Mouse (Mus musculus) cerebellum, adult 9-11 months (tissue): ENCODE data around the gene Fam49a.
A peak's percentile ranks its signal among the peaks of the same experiment; 100 is the strongest.

Experiments used
- DNase-seq: peaks from one replicate; pipeline ENCODE4 v3.0.0; 2022

Gene Fam49a

DNA sequence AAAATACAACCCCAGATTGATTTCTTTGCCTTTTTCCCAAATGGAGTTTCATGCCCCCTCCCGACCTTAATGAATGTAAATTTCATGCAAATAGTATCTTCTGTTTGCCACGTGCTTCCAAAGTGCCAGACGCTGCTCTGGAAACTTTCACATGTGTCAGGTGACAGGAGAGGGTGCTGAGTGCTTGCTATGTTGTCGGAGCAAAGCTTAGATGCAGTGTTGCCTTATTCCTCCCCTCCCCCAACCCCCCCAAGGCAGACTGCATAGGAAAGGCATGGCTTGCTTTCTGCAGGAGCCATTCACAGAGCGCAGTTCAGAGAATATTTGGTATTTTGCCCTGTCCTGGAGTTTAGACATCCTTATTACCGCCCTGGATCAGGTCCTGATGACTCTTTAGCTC lies 12.2 kb downstream of the Fam49a start:
- DNase-seq, result no peak

DNA sequence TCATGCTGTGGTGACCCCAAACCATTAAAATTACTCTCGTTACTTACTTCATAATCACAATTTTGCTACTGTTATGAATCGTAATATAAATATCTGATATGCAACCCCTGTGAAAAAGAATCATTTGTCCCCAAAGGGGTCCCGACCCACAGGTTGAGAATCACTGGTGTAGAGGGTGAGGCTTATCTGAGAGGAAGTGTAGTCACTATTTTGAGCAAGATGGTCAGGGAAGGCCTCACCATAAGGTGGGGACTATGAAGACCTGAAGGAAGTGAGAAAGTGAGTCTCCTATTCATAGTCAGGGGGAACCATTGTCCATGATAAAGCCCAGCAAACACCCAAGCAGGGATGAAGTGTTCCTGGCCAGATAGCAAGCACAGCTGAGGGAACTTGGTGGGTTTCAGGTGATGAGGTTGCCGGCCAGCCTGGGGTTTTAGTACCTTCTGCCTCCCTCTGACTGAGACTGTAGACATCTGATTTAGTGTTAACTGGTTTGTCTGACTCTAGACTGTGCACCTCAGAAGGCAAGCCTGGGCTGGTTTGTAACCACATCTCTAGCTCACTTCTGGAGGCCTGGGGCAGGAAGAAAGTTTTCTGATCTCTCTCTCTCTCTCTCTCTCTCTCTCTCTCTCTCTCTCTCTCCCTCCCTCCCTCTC lies 13.3 kb downstream of the Fam49a start:
- no peak for DNase-seq

DNA sequence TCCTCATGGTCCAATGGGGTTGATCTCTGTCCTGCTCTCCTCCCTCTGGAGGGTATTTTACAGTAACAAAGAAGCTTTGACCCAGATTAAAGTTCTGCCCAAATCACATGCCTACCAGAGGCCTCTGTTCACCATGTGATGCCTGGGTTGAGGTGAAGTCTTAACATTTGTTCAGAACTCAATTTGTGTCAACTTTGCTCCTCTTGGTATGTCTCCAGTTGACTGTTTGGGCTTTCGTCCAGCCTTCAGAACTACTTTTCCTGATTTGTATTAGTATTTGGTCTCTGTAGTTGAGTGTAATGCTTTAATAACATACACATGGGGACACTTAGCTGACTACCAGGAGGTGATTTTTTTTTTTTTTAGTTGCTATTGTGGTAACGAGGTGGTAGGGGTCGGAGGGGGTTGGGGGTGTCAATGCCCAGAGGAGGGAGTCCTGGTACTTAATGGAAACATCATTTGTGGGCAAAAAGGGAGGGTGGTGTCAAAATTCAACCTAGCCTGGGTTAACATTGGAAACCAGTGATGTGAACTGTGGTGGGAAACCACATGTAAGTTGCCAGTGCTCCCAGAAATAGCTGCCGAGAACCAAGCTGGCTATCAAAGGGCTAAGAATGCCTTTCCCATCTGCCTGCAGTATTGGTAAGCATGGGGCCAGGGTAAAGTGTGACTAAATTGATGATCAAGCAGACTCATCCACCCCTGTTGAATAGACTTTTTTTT lies 16.0 kb downstream of the Fam49a start:
- no peak for DNase-seq

DNA sequence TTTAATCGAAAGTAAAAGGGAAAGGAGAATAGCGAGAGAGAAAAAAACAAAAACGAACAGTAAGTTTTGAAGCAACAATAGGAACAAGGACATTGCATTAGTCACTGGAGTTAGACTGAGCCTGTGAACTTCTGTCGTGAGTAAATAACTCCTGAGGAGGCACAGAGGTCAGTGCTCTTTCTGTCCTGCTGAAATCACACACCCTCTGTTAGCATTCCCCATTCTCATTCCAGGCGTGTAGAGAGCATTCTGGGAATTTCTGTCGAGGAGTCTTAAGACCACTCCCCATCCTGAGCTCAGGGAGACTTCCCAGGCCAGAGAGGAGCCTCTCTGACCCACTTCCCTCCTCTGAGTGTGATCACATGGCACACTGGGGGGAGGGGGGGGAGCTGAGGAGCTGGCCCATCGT lies 16.5 kb downstream of the Fam49a start:
- DNase-seq, result no peak

DNA sequence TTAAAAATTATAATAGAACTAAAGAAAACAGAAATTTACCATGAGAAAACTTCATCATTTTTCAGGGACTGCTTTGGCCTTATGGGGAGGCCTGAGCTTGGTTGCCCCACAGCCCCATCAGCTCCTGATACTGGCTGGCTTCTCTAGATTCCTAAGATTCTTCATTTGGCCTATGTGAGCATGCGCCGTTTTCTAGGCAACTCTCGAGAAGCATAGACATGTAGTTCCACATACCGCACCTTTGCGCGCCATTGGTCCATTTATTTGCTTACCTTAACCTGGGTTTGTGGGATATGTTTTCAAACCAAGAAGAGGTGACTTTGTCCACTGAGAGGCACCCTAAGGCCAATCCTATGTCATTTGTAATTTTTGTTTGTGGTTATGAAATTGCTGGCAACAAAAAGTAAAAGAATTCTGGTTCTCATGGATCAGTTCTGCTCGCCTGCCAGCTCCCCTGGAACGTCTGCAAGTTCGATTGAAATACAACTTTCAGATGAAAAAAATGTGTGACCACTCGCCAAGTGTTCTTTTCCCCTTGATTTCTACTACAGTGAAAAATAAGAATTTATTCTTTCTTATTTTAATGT lies 21.9 kb downstream of the Fam49a start:
- DNase-seq, result no peak

DNA sequence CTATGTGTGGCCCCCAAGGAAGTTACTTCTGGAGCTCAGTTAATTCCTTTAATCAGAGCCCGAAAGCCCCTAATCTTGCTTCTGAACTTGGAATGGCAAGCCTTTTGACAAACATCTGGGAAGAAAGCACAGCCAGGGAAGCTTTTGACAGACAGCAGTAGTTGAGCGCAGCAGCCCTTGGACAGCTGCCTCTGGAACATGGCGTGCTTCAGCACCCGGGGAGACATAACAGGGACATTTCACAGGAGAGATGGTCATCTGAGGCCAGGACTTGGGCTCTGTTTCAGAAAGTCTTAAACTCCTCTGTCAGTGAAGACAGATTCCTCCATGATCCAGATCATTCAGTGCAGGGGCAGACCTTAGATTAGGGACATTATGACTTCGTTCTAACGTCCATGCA lies 22.6 kb downstream of the Fam49a start:
- no peak for DNase-seq

DNA sequence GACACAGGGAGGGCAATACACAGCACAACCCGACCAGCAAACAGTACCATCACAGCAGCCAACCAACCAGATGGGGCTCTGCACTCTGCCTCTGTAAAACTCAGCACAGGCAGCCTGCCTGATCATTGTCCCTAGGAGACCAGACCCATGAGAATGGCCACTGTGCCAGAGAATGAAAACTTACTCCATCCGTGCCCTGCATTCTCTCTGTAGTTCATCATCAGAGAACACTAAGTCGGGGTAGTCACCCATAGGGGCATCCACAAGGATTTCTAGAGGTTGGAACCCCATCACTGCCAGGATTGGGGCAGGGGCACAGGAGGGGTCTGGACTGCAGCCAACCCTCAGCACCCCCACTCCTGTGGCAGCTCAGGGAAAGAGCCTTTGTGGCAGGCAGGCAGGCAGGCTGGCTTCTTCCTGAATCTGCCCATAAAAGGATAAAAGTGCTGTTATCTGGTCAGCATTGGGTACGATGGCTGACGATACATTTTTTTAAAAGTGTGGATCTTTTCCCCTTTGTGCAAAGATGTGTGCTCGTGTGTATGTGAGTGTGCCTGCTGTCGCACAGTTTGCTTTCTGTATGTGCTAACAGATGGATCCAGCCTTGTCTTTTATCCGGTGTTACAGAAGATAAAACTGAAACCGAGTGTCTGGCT lies 25.3 kb downstream of the Fam49a start:
- DNase-seq, result peak; percentile 52

DNA sequence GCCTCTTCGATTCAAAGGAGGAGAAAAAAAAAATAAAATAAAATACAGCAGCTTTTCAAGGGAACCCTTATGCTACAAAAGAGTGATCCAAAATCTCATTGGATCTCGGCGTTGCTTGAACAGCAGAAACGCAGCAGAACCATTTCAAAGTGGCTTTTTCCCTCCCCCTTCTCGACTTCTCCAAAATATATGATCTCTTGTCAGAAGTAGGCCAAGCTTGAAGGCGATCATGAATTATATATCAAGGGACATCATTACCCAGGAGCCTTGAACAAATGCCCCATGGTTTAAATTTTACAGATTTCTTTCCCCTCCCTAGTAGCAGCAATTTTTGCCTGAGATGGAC lies 25.8 kb downstream of the Fam49a start:
- DNase-seq, result no peak

DNA sequence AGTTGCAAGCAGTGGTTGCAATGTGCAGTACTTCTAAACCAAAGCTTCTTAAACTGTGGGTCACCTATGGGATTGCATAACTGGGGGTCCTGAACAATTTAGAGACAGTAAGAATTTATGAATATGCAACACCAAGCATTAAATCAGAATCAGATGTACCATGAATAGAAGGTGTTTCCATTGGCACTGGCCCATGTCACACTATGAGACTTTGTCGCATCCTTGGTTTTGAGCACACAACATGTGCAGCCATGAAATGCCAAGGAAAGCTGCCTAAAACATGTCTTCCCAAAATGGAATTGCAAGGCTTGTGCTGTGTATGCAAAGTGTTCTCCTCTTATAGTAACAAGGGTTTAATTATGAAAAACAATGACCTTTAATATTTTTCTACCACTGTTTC lies 26.6 kb downstream of the Fam49a start:
- no peak for DNase-seq

DNA sequence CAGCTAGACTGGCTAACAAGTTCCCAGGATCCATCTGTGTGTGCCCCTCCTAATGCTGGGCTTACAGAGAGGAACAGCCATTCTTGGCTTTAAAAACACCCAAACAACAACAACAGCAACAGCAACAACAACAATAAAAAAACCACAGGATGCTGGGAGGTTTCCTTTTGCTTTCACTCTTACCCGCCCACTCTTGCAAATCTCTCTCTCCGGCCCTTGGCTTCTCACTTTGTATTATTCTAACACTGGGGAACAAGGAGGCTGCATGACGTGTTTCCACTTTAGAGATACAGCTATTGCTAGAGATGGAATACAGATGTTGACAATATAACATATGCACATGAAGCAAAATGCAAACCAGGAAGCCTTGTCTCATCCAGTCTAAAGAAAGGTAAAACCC lies 27.7 kb downstream of the Fam49a start:
- no peak for DNase-seq

DNA sequence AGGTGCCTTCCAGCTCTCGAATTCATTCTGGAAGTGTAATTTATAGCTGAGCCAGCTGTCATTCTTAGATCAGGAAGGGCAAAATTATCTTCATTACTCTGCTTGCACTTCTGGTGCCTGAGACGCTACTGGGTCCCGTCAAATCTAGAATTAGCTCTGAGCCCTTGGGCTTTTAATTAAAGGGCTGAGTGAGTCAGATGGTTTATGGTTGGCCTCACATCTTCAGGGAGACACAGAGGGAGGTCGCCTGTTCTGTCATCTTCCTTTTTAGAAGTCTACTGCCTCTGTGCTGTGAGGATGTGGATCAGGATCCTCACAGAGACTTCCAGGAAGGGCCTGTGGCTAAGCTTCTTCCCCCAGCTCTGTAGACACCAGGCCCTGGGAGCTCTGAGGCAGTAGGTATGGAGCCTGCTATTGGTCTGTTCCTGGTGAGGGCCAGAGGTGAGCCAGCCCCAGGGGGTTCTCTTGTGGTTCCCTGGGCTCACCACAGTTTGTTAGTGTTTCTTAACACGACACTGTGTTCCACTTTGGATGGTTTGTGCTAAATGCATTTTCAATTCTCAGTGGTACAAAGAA lies 30.2 kb downstream of the Fam49a start:
- no peak for DNase-seq

DNA sequence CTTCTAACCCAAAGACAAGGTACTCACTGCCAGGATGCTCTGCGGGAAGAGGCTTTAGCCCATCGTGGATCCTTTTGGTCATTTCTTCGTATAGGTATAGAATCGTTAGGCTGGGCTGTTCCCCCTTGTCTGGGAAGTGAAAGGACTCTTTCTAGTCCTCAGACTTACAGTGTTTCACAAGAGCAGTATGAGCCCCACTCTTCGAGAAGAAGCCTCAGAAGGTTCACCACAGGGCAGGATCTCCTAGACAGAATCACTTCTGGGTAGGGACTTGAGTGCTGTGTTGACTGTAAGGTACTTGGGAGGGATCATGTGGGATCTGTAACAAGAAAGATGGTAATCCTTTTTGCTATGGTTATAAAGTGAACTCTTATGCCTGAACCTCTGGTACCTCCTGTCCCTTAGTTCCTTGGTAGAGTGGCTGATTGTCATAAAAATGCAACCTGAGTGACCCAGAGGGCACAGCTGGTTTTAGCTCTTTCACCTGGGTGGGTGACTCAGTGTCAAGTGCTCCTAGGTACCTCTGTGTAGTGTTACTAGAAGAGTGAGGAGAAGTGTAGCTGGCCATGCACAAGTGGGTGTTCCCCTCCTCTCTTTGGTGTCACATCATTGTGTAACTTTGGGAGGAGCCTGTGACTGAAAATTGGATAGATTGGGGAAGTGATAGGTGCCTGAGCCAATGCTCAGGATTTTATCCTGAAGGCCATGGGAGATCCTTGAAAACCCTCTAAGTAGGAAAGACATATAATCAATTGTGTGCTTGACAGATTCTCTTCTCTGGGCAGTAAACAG lies 32.6 kb downstream of the Fam49a start:
- no peak for DNase-seq

DNA sequence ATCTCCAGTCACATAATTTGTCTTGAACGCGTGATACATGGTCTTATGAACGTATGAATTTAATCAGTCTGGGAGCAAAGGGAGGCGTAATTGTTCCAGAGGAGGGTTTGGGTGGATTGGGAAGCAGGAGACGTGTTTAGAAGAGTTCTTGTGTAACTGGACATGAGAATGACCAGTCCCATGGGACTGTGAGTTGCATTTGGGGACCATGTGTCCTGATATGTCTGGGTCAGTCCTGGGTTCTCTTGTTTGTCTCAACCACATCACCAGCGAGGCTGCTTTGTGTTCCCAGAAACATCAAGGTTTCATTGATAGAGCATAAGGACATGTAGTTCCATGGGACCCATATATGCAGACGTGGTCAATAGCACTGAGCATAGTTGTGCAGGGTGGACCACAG lies 36.5 kb downstream of the Fam49a start:
- DNase-seq, result no peak

DNA sequence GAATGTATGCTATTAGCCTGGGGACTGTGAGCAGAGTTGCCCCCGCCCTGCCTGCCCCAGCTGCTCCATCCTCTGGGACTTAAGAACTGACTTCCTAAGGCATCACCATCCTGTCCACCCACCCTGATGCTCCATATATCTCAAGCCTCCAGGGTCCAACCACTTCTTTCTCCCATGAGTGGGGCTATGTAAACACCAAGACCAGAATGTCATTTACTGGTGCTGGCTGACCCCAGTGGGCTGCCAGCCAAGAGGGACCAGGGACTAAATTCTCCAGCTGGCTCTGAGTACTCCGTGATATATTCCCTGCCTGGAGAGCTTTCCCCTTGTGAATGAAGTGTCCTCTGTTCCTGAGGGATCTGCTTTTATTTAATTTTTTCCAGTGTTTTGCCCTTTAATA lies 37.4 kb downstream of the Fam49a start:
- no peak for DNase-seq

DNA sequence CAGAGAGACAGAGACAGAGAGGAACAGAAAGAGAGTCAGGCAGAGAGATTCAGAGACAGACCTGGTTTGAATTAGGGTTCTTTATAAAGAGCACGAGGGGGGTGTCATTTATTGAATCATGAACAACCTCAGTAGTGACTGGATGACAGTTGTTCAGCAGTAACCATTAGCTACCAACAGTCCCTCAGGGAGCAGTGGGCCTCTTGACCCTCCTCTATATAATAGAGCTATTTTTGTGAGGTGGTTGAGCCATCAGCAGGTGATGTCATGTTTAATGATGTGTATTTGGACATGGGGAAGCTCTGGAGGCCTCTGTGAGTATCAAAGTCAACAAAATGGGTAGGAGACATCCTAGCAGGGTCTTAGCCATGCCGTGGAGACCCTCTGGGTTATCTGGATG lies 39.2 kb downstream of the Fam49a start:
- DNase-seq, result no peak

DNA sequence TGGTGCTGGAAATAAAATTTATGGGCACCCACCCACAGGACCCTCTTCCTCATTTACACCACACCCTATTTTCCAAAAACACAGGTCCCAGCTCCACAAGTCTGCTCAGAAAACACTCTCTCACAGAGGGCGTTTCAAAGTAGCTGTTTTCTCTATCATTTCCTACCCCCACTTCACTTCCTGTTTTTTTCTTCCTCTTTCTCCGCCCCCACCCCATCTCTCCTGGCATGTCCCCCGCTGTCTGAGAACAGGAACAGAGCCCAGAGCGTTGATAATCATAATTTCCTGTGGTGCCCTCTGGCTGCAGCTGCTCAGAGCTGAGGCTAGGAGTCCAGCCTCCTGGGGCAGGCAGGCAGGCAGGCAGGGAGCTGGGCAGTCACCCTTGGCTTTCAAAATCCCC lies 39.9 kb downstream of the Fam49a start:
- no peak for DNase-seq

DNA sequence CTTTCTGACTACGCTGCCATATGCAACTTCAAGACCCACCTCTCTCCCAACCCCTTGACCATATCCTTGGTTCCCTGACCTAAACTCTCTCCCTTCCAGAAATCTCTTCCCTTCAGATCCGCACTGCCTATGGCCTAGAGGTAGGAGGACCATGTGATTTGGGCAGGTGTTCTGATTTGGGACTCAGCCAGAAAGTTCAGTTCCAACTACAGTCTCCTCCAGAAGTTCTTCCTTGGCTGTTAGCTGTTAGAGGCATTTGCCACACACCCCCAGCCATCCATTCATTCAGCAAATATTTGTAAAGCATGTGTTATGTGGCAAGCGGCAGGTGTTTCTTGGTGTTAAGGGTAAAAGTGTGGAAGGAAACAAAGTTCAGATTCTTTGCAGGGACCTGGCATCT lies 44.3 kb downstream of the Fam49a start:
- no peak for DNase-seq

DNA sequence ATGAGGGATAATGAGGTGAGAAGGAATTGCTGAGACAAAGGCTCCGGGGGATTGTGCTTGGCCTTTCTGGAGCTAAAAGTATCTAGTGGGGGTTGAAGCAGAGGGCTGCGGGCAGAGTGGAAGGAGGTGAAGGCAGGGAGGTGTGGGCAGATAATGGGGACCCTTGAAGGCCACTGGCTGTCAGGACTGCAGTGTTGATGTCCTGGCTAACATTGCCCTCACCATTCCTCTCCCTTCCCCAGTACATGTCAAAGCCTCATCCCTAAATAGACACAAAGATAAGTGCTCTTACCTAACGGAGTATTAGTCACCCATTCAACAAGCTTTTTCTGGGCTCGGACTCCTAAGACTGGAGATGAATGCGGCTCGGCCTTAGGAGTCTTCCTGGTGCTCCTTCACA lies 44.9 kb downstream of the Fam49a start:
- no peak for DNase-seq

DNA sequence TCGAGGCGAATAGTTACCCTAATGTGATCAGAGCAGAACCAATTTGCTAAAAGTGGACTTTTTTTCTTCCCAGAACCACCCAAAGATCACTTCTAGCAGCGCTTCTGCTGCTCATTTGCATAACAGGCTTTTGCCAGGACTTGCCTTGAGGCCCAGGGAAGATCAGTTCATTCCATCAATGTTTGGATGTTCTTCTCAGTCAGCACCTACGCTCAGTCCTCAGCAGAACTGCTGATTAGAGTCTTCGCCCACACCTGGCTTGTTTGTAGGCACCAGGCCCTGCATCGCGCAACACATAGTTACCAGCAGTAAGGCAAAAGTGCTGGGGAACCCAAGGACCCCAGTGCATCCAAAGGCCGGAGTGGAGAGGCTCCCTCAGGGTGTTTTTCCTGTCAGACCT lies 45.3 kb downstream of the Fam49a start:
- no peak for DNase-seq

DNA sequence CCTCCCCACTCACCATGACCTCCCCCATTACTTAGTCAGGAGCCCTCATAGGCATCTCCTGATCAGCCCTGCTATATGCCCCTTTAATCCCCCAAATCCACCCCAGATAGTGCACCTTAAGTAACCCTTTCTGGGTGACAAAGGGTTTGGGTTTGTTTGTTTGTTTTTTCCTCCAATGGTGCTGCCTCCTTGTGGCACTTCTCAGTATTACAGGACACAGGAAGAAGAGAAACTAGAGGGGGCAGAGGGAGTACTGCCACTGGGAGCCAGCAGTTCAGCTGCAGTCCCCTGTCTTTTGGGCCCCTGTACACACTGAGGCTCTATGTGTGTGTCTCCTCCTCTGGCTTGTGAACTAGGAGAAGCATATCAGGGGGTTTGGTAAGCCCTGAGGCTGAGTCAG lies 51.5 kb downstream of the Fam49a start:
- no peak for DNase-seq

DNA sequence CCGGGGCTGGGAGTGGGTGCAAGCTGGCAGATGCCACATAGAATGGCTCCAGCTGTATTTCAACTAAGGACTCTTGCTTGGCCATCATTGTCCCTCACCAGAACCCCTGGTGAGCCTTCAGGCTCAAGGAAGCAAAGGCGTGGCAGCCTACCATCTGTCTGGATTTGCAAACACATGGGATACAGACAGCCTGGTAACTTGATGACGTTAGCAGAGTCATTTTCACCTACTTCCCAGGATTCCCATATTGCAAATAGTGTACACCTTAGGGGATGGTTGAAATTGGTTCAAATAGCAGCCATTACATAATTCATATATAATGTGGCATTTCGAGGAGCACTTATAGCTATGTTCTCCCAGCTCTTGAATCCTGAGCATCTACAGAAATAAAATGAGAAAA lies 52.0 kb downstream of the Fam49a start:
- no peak for DNase-seq

DNA sequence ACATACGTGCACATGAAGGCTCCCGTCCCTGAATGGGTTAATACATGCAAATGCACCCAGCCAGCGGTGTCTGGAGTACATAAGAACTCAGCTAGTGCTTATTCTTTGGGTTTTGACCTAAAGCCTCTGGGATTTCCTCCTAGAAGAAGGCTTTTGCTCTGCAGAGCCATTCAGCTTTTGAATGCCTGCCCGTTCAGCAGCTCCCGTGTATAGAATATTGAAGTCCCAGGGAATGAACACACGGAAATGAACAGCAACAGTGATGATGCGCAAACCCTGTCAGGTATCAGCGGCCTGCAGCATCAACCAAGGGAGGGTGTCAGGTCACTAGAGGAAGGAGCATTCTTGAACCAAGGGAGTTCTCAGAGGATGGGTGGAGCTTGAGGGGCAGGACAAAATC lies 52.4 kb downstream of the Fam49a start:
- no peak for DNase-seq

DNA sequence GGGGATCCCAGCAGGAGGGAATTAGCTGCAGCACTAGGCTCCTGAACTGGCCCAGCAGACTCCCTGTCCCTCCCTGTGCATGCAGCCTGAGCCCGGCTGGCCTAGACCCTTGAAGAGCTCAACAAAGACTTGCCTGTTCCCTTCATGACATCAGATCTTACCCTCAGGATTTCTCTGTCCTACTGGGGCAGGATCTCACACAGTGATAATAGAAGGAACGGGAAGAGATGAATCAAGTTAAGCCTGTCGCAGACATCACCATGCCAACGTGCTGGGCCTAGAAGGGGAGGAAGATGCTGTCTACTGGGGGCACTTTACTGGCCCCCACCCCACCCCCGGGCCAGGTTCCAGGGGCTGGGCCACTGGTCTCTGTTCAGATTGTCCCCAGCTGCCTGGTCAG lies 53.1 kb downstream of the Fam49a start:
- no peak for DNase-seq
